Mouse (Mus musculus): ENCODE measurements around the gene Gm5767.

- TF ChIP-seq TCF12 (IDR thresholded peaks at IDR 0.05; ENCODE audit: insufficient read depth, poor library complexity, severe bottlenecking): no peak
- TF ChIP-seq POLR2A (IDR thresholded peaks at IDR 0.05; ENCODE audit: insufficient read length, low read depth): no peak
Measured at GRCm38 (mm10) chr16:8691206-8691605, 10.6 kb downstream of the Gm5767 start.
